Mouse (Mus musculus): ENCODE data around the gene Cpsf7.

DNA sequence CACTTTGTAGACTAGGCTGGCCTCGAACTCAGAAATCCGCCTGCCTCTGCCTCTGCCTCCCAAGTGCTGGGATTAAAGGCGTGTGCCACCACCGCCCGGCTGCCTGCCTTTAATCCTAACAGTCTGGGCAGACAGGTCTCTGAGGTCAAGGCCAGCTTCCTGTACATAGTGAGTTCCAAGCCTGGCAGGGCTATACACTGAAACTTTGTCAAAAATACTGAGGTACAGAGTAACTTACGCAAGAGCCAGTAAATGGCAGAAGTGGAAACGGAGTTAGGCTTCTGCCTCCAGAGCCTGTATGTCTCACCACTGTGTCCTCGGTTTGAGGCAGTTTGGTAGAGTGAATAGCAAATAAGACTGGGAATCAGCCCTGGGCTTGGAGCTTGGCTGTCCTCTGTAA, 62.2 kb downstream of the Cpsf7 start:
- no peak for TF ChIP-seq USF1 (IDR thresholded peaks at IDR 0.05; ENCODE audit: low read depth, low read length)
- no peak for TF ChIP-seq TBP (conservative IDR thresholded peaks at IDR 0.05; ENCODE audit: low read depth, low read length)
- TF ChIP-seq USF2 (conservative IDR thresholded peaks at IDR 0.05; ENCODE audit: low read depth, low read length) = no peak
- TF ChIP-seq EP300 (IDR thresholded peaks at IDR 0.05; ENCODE audit: low read length) = no peak
- no peak for TF ChIP-seq ETS1 (conservative IDR thresholded peaks at IDR 0.05; ENCODE audit: low read depth, low read length)
- no peak for TF ChIP-seq SMC3 (IDR thresholded peaks at IDR 0.05; ENCODE audit: low read depth, low read length)
- no peak for TF ChIP-seq MXI1 (IDR thresholded peaks at IDR 0.05; ENCODE audit: low read depth, low read length)
- no peak for TF ChIP-seq CTCF (conservative IDR thresholded peaks at IDR 0.05 in 1 of 2, IDR thresholded peaks at IDR 0.05 in 1 of 2; ENCODE audit: low read depth in 2 of 2, low read length in 2 of 2)

Data from CH12.LX (cell line).